Comparison of ENCODE assay signal across 8 mouse cellular contexts in the genomic region with DNA sequence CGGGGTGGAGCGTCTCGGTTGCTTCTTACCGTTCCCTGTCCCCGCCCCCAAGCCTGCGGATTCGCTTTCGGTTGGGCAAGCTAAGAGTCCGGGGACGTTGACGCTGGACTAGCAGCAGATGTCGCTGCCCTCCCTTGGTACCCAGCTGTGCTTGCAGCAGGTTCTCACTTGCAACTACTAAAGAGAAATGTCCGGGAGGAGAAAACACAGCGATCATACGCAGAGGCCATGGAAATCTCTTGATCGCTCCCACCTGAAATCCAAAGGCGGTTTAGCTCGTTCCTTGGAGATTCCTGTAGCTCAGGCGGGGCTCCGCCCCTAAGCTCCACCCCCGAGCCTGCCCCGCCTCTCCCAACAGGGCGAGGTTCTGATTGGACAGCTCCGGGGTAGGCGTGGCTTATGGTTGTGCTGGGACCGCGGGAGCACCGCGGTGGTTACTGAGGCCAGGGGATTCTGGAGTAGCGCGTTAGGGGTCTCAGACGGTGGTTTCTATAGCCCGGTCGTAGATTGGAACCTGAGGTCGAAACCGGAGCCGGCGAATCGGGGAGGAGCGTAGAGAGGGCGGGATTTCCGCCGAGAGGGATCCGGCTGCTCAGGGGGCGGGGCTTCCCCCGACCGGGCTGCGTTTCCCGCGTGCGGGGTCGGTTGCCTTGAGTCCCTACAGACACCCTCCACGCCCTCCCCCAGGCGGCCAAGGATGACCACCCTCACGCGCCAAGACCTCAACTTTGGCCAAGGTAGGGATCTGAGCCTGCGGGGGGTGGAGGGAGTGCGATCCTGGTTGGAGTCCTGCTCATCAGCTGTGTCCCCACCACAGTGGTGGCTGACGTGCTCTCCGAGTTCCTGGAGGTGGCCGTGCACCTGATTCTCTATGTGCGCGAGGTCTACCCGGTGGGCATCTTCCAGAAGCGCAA. TPM values are rescaled to one million over a fixed set of nuclear protein-coding genes. Genes with fewer than 3 reads are reported as not detected.
A peak's percentile ranks its signal among the peaks of the same experiment; 100 is the strongest.
DNase-seq lines count a peak whose midpoint lies in the region; ATAC-seq and TF ChIP-seq lines count a peak whose summit lies in the region.

No protein-coding gene starts in this region.

- WGBS in forebrain, embryonic 13.5 days, result under 1% methylated on average over 65 of the region's 65 CpGs
- WGBS in large intestine, adult 2 months, result under 1% methylated on average over 65 of the region's 65 CpGs
- WGBS in liver, postnatal 0 days (ENCODE audit: insufficient replicate concordance), result under 1% methylated on average over 65 of the region's 65 CpGs
- WGBS in neural tube, embryonic 14.5 days, result under 1% methylated on average over 61 of the region's 65 CpGs

- peak; percentile 91 for DNase-seq in c-Kit-positive CD71-positive TER-119-positive erythroid progenitor cells, embryonic 14.5 days (ENCODE audit: low spot score)
- DNase-seq in heart, postnatal 10 days, result peak; percentile 95 to 96
- DNase-seq in large intestine, adult 2 months (ENCODE audit: low read depth, low spot score), result peak; percentile 92
- DNase-seq in liver, postnatal 0 days, result peak; percentile 94
- DNase-seq in testis, postnatal 10 days (ENCODE audit: low spot score), result peak; percentile 96

- TF ChIP-seq EP300 in liver, postnatal 0 days (IDR thresholded peaks at IDR 0.05; ENCODE audit: low read depth), result peak; percentile 53; the same call in 1 of the 2 replicates

- peaks cover 36% of the 10 kb centered on the region for H3K4me1 ChIP-seq in E14TG2a.4 (replicated peaks; ENCODE audit: low read depth, low read length)
- H3K4me1 ChIP-seq in forebrain, embryonic 13.5 days, result peaks cover 16% of the 10 kb centered on the region
- H3K4me1 ChIP-seq in liver, postnatal 0 days (ENCODE audit: insufficient read depth), result peaks cover 11% of the 10 kb centered on the region
- peaks cover 2% of the 10 kb centered on the region; the same call in 1 of the 2 replicates for H3K4me1 ChIP-seq in neural tube, embryonic 14.5 days (ENCODE audit: control insufficient read depth, insufficient read depth, low read length)

- H3K9ac ChIP-seq in forebrain, embryonic 13.5 days, result peak overlapping the region; percentile 77
- H3K9ac ChIP-seq in liver, postnatal 0 days (replicated peaks), result peak overlapping the region; percentile 63
- H3K9ac ChIP-seq in neural tube, embryonic 14.5 days (replicated peaks; ENCODE audit: low read depth, low read length), result peak overlapping the region; percentile 56

- H3K27ac ChIP-seq in forebrain, embryonic 13.5 days, result peak overlapping the region; percentile 94
- peak overlapping the region; percentile 85 for H3K27ac ChIP-seq in liver, postnatal 0 days (ENCODE audit: low read depth)
- peak overlapping the region; percentile 83 for H3K27ac ChIP-seq in neural tube, embryonic 14.5 days (ENCODE audit: low read depth, low read length)

- peak overlapping the region; percentile 95 for H3K4me3 ChIP-seq in E14TG2a.4 (replicated peaks; ENCODE audit: low read length)
- peak overlapping the region; percentile 55 for H3K4me3 ChIP-seq in forebrain, embryonic 13.5 days
- peak overlapping the region; percentile 63 for H3K4me3 ChIP-seq in liver, postnatal 0 days (ENCODE audit: low read depth, low read length)
- peak overlapping the region; percentile 57 for H3K4me3 ChIP-seq in neural tube, embryonic 14.5 days (ENCODE audit: low read depth, low read length)

- intact Hi-C loops in heart, postnatal 10 days (cut with DNase I), result loop anchor here (1.0 kb wide), 1 partner anchor 11 kb away; no protein-coding TSS in a partner anchor

- no peak; the same call in 1 of the 2 replicates for TF ChIP-seq CTCF in E14TG2a.4 (conservative IDR thresholded peaks at IDR 0.05; ENCODE audit: low read length)
- peak; percentile 86 for TF ChIP-seq CTCF in liver, postnatal 0 days (IDR thresholded peaks at IDR 0.05; ENCODE audit: low read depth)

- peak; percentile 95 for ATAC-seq in forebrain, embryonic 13.5 days
- peak; percentile 95 for ATAC-seq in liver, postnatal 0 days
- ATAC-seq in neural tube, embryonic 14.5 days (ENCODE audit: low read depth), result peak; percentile 94

- peaks cover 25% of the 10 kb centered on the region for H3K27me3 ChIP-seq in E14TG2a.4 (ENCODE audit: insufficient read depth, low read length)
- H3K27me3 ChIP-seq in forebrain, embryonic 13.5 days, result peaks cover 10% of the 10 kb centered on the region; the same call in 1 of the 2 replicates
- peaks cover 21% of the 10 kb centered on the region for H3K27me3 ChIP-seq in liver, postnatal 0 days (ENCODE audit: insufficient read depth, low read length)
- H3K27me3 ChIP-seq in neural tube, embryonic 14.5 days (ENCODE audit: control insufficient read depth, insufficient read depth, low read length), result no peaks in the 10 kb centered on the region

- peak overlapping the region; percentile 89 for H3K4me2 ChIP-seq in forebrain, embryonic 13.5 days
- H3K4me2 ChIP-seq in liver, postnatal 0 days (ENCODE audit: low read depth, low read length), result peak overlapping the region; percentile 98
- peak overlapping the region; percentile 80 for H3K4me2 ChIP-seq in neural tube, embryonic 14.5 days (ENCODE audit: low read depth, low read length)

- peaks cover 28% of the 10 kb centered on the region for H3K36me3 ChIP-seq in E14TG2a.4 (ENCODE audit: insufficient read depth, low read length)
- peaks cover 20% of the 10 kb centered on the region for H3K36me3 ChIP-seq in forebrain, embryonic 13.5 days (ENCODE audit: poor library complexity, severe bottlenecking)
- H3K36me3 ChIP-seq in liver, postnatal 0 days (replicated peaks; ENCODE audit: insufficient read depth, low read length), result peaks cover 3% of the 10 kb centered on the region; the same call in 1 of the 2 replicates
- peaks cover 4% of the 10 kb centered on the region for H3K36me3 ChIP-seq in neural tube, embryonic 14.5 days (ENCODE audit: control insufficient read depth, insufficient read depth, low read length)

- no peaks in the 10 kb centered on the region for H3K9me3 ChIP-seq in E14TG2a.4 (ENCODE audit: low read length)
- no peaks in the 10 kb centered on the region for H3K9me3 ChIP-seq in forebrain, embryonic 13.5 days (replicated peaks)
- no peaks in the 10 kb centered on the region for H3K9me3 ChIP-seq in liver, postnatal 0 days (ENCODE audit: low read length)
- H3K9me3 ChIP-seq in neural tube, embryonic 14.5 days (ENCODE audit: control insufficient read depth, low read length), result no peaks in the 10 kb centered on the region

RNA-seq across cellular contexts. Expression of a gene that starts 9.9 kb away (rescaled TPM):
- 11.7 and 12.5 TPM in 2 replicates for polyA plus RNA-seq in forebrain, embryonic 13.5 days (2015; fragmentation: Nextera tagmentation; extraction: Ambion mirVana)
- not detected for total RNA-seq in heart, postnatal 10 days (2021)
- 0.26 and 0.32 TPM in 2 replicates for polyA plus RNA-seq in large intestine, adult 2 months (2012; rRNA removed)
- 0.04 and 0.05 TPM in 2 replicates for polyA plus RNA-seq in liver, postnatal 0 days (2015; fragmentation: Nextera tagmentation; extraction: Ambion mirVana)
- 13.2 and 13.8 TPM in 2 replicates for polyA plus RNA-seq in neural tube, embryonic 14.5 days (2014; fragmentation: Nextera tagmentation; extraction: Ambion mirVana)

RNA-seq across cellular contexts. Expression of a gene that starts 10.2 kb away (rescaled TPM):
- 96.6 and 107 TPM in 2 replicates for polyA plus RNA-seq in forebrain, embryonic 13.5 days (2015; fragmentation: Nextera tagmentation; extraction: Ambion mirVana)
- 10 to 100 TPM; 12.5 to 15.1 TPM for total RNA-seq in heart, postnatal 10 days (2021)
- 21.5 and 21.8 TPM in 2 replicates for polyA plus RNA-seq in large intestine, adult 2 months (2012; rRNA removed)
- 16.9 and 18.8 TPM in 2 replicates for polyA plus RNA-seq in liver, postnatal 0 days (2015; fragmentation: Nextera tagmentation; extraction: Ambion mirVana)
- polyA plus RNA-seq in neural tube, embryonic 14.5 days (2014; fragmentation: Nextera tagmentation; extraction: Ambion mirVana), result 114 and 127 TPM in 2 replicates

RNA-seq across cellular contexts. Expression of a gene that starts 11.6 kb away (rescaled TPM):
- polyA plus RNA-seq in forebrain, embryonic 13.5 days (2015; fragmentation: Nextera tagmentation; extraction: Ambion mirVana), result 14.2 and 16.7 TPM in 2 replicates
- 10 to 100 TPM; 26.4 to 26.9 TPM for total RNA-seq in heart, postnatal 10 days (2021)
- 45.2 and 50.5 TPM in 2 replicates for polyA plus RNA-seq in large intestine, adult 2 months (2012; rRNA removed)
- polyA plus RNA-seq in liver, postnatal 0 days (2015; fragmentation: Nextera tagmentation; extraction: Ambion mirVana), result 30.1 and 32.0 TPM in 2 replicates
- 18.0 and 19.7 TPM in 2 replicates for polyA plus RNA-seq in neural tube, embryonic 14.5 days (2014; fragmentation: Nextera tagmentation; extraction: Ambion mirVana)

RNA-seq across cellular contexts. Expression of a gene that starts 19.9 kb away (rescaled TPM):
- 62.4 and 71.9 TPM in 2 replicates for polyA plus RNA-seq in forebrain, embryonic 13.5 days (2015; fragmentation: Nextera tagmentation; extraction: Ambion mirVana)
- total RNA-seq in heart, postnatal 10 days (2021), result 10 to 100 TPM; 11.2 to 11.8 TPM
- 6.1 and 11.0 TPM in 2 replicates for polyA plus RNA-seq in large intestine, adult 2 months (2012; rRNA removed)
- 0.81 and 0.97 TPM in 2 replicates for polyA plus RNA-seq in liver, postnatal 0 days (2015; fragmentation: Nextera tagmentation; extraction: Ambion mirVana)
- 99.4 and 116 TPM in 2 replicates for polyA plus RNA-seq in neural tube, embryonic 14.5 days (2014; fragmentation: Nextera tagmentation; extraction: Ambion mirVana)

RNA-seq across cellular contexts. Expression of a gene that starts 20.1 kb away (rescaled TPM):
- polyA plus RNA-seq in forebrain, embryonic 13.5 days (2015; fragmentation: Nextera tagmentation; extraction: Ambion mirVana), result 1.0 TPM in 2 replicates
- total RNA-seq in heart, postnatal 10 days (2021), result not detected
- 0.88 and 0.95 TPM in 2 replicates for polyA plus RNA-seq in large intestine, adult 2 months (2012; rRNA removed)
- 0.19 TPM in 1 of 2 replicates, not detected in the other for polyA plus RNA-seq in liver, postnatal 0 days (2015; fragmentation: Nextera tagmentation; extraction: Ambion mirVana)
- polyA plus RNA-seq in neural tube, embryonic 14.5 days (2014; fragmentation: Nextera tagmentation; extraction: Ambion mirVana), result 7.4 and 10.4 TPM in 2 replicates

Comparison
In these comparisons a context has a peak if more than half of its experiments do, and no peak if none do; other contexts are left out.
1. Peak in every context shown above with its lines: DNase-seq, ATAC-seq, H3K4me3 ChIP-seq and H3K27ac ChIP-seq.